Mouse (Mus musculus): ENCODE data around the gene Hist2h2be.
"Not testable (repeated sequence)": the region's sequence is repeated elsewhere in the genome, so short reads cannot be mapped to it uniquely, and the experiment has no call there.

Hist2h2be gene

GRCm38 (mm10) chr3:96198601-96199251 lies 22.2 kb upstream of the Hist2h2be start:
- in situ Hi-C loops (cut with MboI; ENCODE audit: low sequenced_read_pairs) = not testable (repeated sequence)

DNA sequence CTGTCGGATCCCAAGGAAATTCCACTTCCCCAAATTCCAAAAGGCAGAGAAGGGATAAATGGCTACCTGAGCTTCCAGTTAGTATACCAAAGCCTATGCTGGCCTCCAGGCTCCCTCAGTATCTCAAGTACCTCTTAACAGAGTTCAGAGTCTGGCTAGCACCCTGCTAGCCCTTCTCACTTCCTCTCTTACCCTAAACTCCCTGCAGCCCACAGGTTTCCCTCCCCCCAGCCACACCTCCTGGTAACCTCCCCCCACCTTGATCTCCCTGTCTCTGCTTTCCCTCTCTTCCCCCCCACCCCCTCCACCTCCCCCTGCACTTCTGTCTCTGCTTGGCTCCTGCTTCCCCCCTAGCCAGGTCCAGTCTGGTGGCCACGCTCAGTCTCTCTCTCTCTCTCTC lies 21.2 kb upstream of the Hist2h2be start:
- in situ Hi-C loops (cut with MboI; ENCODE audit: low sequenced_read_pairs) = no loop called here

GRCm38 (mm10) chr3:96207819-96208218 lies 13.1 kb upstream of the Hist2h2be start:
- in situ Hi-C loops (cut with MboI; ENCODE audit: low sequenced_read_pairs) = no loop called here

DNA sequence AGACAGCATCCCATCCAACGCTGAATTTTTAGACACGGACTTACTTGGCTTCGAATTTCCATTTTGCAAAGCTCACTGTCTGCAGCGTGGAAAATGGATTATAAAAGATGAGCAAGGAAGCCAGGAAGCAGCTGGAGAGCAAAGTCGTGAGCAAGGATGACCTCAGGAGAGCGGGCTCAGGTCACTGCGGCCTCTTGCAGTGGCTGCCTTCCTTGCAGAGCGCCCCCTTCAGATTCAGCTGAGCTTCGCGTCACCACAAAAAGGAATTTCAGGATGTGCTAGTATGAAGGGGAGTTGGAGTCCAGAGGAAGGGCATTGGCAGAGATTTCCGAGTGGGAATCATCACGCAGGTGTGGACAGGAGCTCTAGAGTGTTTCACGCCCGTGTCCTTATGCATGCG lies 11.7 kb upstream of the Hist2h2be start:
- in situ Hi-C loops (cut with MboI; ENCODE audit: low sequenced_read_pairs) = no loop called here

DNA sequence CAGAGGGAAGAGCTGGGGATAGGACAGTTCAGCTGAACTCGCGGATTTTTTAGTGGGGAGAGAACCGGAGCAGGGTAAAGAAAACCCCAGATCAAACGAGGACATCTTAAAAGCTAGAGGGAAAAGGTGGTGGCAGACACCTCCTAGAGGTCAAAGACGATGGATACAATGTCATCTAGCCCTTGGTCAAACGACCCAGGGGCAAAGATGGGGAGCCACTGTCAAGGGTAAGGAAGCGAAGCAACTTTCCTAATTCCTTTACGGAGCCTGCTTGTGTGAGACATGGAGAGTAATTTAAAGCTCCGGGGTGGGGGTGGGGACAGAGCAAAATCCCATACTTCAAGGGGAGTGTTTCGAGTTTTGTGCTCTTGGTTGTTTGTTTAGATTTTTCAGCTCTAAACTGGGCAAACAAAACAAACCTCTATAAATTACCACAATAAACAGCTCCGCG lies 1.7 kb upstream of the Hist2h2be start:
- in situ Hi-C loops (cut with MboI; ENCODE audit: low sequenced_read_pairs) = no loop called here

GRCm38 (mm10) chr3:96219661-96220130 lies 1.2 kb upstream of the Hist2h2be start, which contains the start of the genes Bola1 and Hist2h2ab:
TSS of gene Bola1 (minus strand) at chr3:96219709.
TSS of gene Hist2h2ab (plus strand) at chr3:96219865.
- in situ Hi-C loops (cut with MboI; ENCODE audit: low sequenced_read_pairs) = no loop called here

DNA sequence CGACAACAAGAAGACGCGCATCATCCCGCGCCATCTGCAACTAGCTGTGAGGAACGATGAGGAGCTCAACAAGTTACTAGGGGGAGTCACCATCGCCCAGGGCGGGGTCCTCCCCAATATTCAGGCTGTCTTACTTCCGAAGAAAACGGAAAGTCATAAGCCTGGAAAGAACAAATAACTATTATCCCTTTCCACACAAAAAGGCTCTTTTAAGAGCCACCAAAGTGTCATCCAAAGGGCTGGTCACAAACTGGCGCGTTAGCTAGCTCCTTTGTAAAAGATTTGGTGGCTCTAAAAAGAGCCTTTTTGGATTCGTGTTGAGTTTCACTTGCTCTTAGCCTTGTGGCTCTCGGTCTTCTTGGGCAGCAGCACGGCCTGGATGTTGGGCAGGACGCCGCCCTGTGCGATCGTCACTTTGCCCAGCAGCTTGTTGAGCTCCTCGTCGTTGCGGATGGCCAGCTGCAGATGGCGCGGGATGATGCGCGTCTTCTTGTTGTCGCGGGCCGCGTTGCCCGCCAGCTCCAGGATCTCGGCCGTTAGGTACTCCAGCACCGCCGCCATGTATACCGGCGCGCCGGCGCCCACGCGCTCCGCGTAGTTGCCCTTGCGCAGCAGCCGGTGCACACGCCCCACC lies 671 bp upstream of the Hist2h2be start:
- in situ Hi-C loops (cut with MboI; ENCODE audit: low sequenced_read_pairs) = not testable (repeated sequence)

GRCm38 (mm10) chr3:96221640-96222038 lies 720 bp downstream of the Hist2h2be start:
- in situ Hi-C loops (cut with MboI; ENCODE audit: low sequenced_read_pairs) = no loop called here

DNA sequence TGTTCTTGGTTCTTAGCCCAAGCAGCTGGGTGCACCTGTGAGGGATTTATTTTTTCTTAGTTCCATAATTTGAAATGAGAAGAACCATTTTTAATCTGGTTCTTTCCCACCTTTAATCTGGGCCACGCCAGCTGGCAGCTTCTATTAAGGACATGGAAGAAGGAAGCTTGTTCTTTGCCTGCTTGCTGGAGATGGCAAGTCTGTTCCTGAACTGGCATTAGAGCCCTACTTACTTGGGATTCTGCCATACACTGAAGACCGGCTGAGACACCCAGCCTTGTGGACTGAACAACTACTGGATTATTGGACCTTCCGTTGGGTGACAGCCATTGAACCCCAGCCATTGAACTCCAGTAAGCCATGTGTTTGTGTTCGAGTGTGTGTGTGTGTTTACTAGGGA lies 1.9 kb downstream of the Hist2h2be start:
- in situ Hi-C loops (cut with MboI; ENCODE audit: low sequenced_read_pairs) = no loop called here

DNA sequence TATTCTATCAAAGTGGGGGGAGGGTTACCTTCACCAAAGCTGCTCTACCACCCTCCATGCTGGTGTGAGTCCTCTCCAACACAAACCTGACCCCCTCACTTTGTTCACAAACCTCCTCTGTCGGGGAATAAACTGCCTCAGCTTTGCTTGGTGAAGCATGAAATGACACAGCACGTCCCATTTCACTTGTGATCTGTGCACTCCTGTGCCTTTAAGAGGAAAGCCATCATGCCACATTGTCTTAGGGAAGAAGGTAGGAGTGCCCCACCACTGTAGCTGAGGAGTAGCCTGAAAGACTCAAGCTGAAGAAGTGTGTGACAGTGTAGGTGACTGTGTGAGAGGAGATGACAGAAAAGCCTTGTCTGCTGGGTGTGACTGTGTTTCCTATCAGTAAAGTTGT lies 4.5 kb downstream of the Hist2h2be start:
- in situ Hi-C loops (cut with MboI; ENCODE audit: low sequenced_read_pairs) = no loop called here

GRCm38 (mm10) chr3:96226695-96227648 lies 6.1 kb downstream of the Hist2h2be start:
- in situ Hi-C loops (cut with MboI; ENCODE audit: low sequenced_read_pairs) = no loop called here

DNA sequence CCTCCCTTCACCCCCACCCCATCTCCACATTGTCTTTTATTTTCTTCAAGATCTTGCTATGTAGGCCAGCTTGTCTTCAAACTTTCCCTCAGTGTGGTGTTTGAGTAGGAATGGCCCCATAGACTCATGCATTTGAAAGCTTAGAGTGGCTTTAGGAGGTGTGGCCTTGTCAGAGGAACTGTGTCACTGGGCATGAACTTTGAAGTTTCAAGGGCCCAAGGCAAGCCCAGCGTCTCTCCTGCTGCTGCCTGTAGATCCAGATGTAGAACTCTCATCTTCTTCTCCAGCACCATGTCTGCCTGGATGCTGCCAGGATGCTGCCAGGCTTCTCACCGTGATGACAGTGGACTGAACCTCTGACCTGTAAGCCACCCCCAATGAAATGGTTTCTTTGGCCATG lies 7.9 kb downstream of the Hist2h2be start:
- in situ Hi-C loops (cut with MboI; ENCODE audit: low sequenced_read_pairs) = no loop called here

DNA sequence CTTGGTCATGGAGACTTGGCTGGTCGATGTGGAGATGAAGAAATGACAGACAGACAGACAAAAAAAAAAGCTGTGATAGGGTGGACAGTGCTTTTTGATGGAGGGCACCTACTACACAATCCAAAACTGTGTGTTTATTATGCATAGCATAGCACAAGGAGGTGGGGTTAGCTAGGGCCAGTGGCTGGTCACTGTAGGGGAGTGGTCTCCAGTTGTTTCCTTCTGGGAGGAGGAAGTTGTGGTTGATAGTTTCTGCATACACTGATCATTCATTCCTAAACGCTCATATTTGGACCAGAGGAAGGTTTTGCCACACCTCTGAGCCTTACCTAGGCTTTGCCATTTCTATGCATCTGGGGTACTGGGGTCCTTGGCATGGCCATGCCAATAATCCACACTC lies 9.5 kb downstream of the Hist2h2be start:
- in situ Hi-C loops (cut with MboI; ENCODE audit: low sequenced_read_pairs) = no loop called here

GRCm38 (mm10) chr3:96230910-96231757 lies 10.2 kb downstream of the Hist2h2be start:
- in situ Hi-C loops (cut with MboI; ENCODE audit: low sequenced_read_pairs) = no loop called here

DNA sequence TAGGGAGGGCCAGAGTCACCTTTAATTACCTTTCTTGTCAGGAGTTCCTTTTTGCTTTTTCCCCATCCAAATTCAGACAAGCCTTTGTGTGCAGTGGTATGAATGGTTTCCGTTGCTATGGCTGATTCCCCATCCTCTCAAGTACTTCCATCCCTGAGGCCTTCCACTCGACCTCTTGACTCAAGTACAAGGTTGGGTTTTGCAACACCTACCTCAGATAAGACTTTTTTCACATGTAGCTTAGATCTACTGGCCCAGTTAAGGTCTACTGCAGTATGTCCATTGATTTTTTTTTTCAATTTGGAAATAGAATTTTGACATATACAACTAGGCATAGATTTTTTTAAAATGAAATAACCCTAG lies 10.8 kb downstream of the Hist2h2be start:
- in situ Hi-C loops (cut with MboI; ENCODE audit: low sequenced_read_pairs) = no loop called here

GRCm38 (mm10) chr3:96234914-96235313 lies 14.0 kb downstream of the Hist2h2be start:
- in situ Hi-C loops (cut with MboI; ENCODE audit: low sequenced_read_pairs) = no loop called here

DNA sequence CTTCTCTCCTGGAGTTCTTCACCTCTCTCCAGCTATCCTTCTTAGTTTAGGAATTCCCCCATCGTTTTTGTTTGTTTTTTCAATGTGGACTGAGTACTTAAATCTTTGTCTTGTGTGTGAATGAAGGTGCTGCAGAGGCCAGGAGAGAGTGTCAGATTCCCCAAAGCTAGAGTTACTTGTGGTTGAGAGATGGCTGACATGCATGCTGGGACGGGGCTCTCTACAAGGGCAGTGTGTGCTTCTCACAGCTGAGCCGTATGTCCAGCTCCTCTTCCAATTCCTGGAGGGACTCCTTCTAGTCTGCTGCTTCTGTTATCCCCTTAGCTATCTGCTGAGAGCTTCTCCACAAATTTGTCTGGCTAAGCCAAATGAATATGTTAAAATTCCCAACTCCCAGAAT lies 14.9 kb downstream of the Hist2h2be start:
- in situ Hi-C loops (cut with MboI; ENCODE audit: low sequenced_read_pairs) = no loop called here

GRCm38 (mm10) chr3:96236834-96237334 lies 16.0 kb downstream of the Hist2h2be start:
- in situ Hi-C loops (cut with MboI; ENCODE audit: low sequenced_read_pairs) = no loop called here

GRCm38 (mm10) chr3:96237335-96237903 lies 16.5 kb downstream of the Hist2h2be start:
- in situ Hi-C loops (cut with MboI; ENCODE audit: low sequenced_read_pairs) = no loop called here
